Mouse (Mus musculus) limb, embryonic 14.5 days (tissue): Measurements from ENCODE around the gene Daxx. TPM values are rescaled to one million over a fixed set of nuclear protein-coding genes. Genes with fewer than 3 reads are reported as not detected.

Source experiments
- ATAC-seq: fragments of 200-750 bp; cut with Nextera tagmentation; 2 replicates; pipeline ENCODE4 v1.8.0; 2017; ENCODE audit warnings: low read depth, moderate number of reproducible peaks, moderate TSS enrichment; ENCODE audit not compliant: low FRiP score
- DNase-seq: peaks from one replicate; pipeline ENCODE4 v3.0.0-alpha.2; 2015; ENCODE audit warnings: low spot score
- H3K27ac ChIP-seq: fragments of 300-500 bp; sonication (generic); replicated peaks from 2 replicates; pipeline ENCODE4 v1.5.1; 2014; ENCODE audit warnings: low read depth, mild to moderate bottlenecking, low read length, moderate library complexity, mixed read lengths
- H3K27me3 ChIP-seq: fragments of 300-500 bp; sonication (generic); 2 replicates; pipeline ENCODE4 v1.6.1; 2014; ENCODE audit warnings: low read length, mixed read lengths; ENCODE audit not compliant: control insufficient read depth, insufficient read depth
- H3K36me3 ChIP-seq: fragments of 300-500 bp; sonication (generic); 2 replicates; pipeline ENCODE4 v1.6.1; 2014; ENCODE audit warnings: mild to moderate bottlenecking, low read length, moderate library complexity, mixed read lengths; ENCODE audit not compliant: control insufficient read depth, insufficient read depth
- H3K4me1 ChIP-seq: fragments of 300-500 bp; sonication (generic); 2 replicates; pipeline ENCODE4 v1.6.1; 2014; ENCODE audit warnings: antibody characterized with exemption, low read length, mixed read lengths; ENCODE audit not compliant: control insufficient read depth, insufficient read depth
- H3K4me2 ChIP-seq: fragments of 300-500 bp; sonication (generic); replicated peaks from 2 replicates; pipeline ENCODE4 v1.6.1; 2014; ENCODE audit warnings: low read depth, mild to moderate bottlenecking, low read length, moderate library complexity; ENCODE audit not compliant: severe bottlenecking
- H3K4me3 ChIP-seq: fragments of 300-500 bp; sonication (generic); replicated peaks from 2 replicates; pipeline ENCODE4 v1.5.1; 2014; ENCODE audit warnings: low read length
- H3K9ac ChIP-seq: fragments of 300-500 bp; sonication (generic); 2 replicates; pipeline ENCODE4 v1.6.1; 2014; ENCODE audit warnings: mild to moderate bottlenecking, low read depth, low read length, moderate library complexity; ENCODE audit not compliant: severe bottlenecking
- H3K9me3 ChIP-seq: fragments of 300-500 bp; sonication (generic); 2 replicates; pipeline ENCODE4 v1.6.1; 2016; ENCODE audit warnings: low read length; ENCODE audit not compliant: control insufficient read depth
- POLR2A ChIP-seq: fragments of 200-500 bp; IDR thresholded peaks from 2 replicates; pipeline ENCODE4 v1.8.0; 2012; ENCODE audit warnings: inconsistent platforms, mild to moderate bottlenecking, moderate library complexity, borderline replicate concordance; ENCODE audit not compliant: insufficient read depth, insufficient read length; ENCODE audit errors: extremely low read depth
- WGBS: fragments of 180-500 bp; shearing (Covaris S2); extraction: QIAGEN DNeasy Blood & Tissue Kit; methylation state at CpG from one replicate; pipeline ENCODE4 v1.1.7; 2014; 5-methylcytosine and 5-hydroxymethylcytosine counted together
- polyA plus RNA-seq, 2 experiments: library from polyadenylated mRNA; depleted of rRNA in 1 of 2; stranded (reverse) in 1 of 2; unstranded in 1 of 2; fragments of >200 nt; fragmentation: Nextera tagmentation in 1 of 2; extraction: Ambion mirVana in 1 of 2; gene quantifications; 2 replicates each; pipeline versions ENCODE4 v1.2.1 to v1.2.3; 2012 to 2014

The Daxx gene
- polyA plus RNA-seq, 2 experiments = 40.5 to 46.1 TPM

DNA sequence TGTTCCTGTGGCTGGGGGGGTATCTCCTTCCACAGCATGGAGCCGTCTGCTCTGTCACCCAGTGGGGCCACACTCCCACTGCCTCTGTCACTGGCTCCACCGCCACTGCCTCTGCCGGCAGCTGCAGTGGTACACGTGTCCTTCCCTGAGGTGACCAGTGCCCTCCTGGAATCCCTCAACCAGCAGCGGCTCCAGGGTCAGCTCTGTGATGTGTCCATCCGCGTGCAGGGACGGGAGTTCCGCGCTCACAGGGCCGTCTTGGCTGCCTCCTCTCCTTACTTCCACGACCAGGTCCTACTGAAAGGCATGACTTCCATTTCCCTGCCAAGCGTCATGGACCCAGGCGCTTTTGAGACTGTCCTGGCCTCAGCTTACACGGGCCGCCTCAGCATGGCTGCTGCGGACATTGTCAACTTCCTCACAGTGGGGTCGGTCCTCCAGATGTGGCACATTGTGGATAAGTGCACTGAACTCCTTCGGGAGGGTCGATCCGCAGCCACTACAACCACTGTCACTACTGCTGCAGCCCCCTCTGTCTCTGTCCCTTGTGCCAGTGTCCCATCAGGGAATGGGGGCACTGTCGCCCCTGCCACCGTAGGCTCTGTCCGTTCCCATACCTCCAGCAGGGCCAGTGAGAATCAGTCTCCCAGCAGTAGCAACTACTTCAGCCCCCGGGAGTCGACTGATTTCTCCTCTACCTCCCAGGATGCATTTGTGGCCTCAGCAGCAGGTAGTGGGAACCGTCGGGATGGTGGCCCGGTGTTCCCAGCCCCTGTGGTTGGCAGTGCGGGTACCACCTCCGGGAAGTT is 7.8 kb downstream of the Daxx start:
- H3K4me3 ChIP-seq = peak overlapping the region; percentile 48
- H3K27ac ChIP-seq = no peak overlapping the region
- no peaks in the 10 kb centered on the region for H3K9me3 ChIP-seq
- H3K9ac ChIP-seq = no peak overlapping the region
- DNase-seq = no peak
- H3K36me3 ChIP-seq = peaks cover 36% of the 10 kb centered on the region
- WGBS = 74% methylated on average over 31 of the region's 31 CpGs
- no peak for TF ChIP-seq POLR2A
- H3K4me1 ChIP-seq = peaks cover 18% of the 10 kb centered on the region
- no peak for ATAC-seq
- H3K4me2 ChIP-seq = peak overlapping the region; percentile 44
- H3K27me3 ChIP-seq = no peaks in the 10 kb centered on the region

DNA sequence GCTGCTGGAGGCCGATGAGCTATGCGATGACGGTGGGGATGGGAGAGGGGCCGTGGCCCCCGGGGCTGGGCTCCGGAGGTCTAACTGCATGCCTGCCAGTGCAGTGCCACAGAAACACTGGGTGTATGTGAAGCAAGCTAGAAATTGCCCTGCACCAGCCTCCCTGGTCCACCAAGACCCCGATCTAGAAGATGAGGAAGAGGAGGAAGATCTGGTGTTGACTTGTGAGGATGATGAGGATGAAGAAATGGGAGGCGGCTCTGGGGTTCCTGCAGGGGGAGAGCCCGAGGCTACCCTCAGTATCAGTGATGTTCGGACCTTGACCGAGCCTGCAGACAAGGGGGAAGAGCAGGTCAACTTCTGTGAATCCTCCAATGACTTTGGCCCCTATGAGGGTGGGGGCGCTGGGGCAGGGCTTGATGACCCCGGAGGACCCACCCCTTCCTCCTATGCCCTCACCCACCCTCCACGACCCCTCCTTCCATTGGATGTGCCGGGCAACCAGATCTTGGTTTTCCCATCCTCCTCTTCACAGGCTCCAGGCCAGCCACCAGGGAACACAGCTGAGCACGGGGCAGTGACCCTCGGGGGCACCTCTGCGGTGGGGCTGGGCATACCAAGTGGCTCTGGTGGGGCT is 8.6 kb downstream of the Daxx start:
- Histone ChIP-seq H3K9me3 (no peaks in the 10 kb centered on the region), H3K27ac (no peak overlapping the region), H3K4me2 (no peak overlapping the region), H3K9ac (no peak overlapping the region), H3K4me1 (peaks cover 18% of the 10 kb centered on the region), H3K4me3 (0 out of 2 replicates have a peak overlapping the region, but pooled peaks have one; percentile 4), H3K27me3 (no peaks in the 10 kb centered on the region), H3K36me3 (peaks cover 31% of the 10 kb centered on the region)
- TF ChIP-seq POLR2A = no peak
- 82% methylated on average over 18 of the region's 18 CpGs for WGBS
- DNase-seq (no peak), ATAC-seq (no peak)

DNA sequence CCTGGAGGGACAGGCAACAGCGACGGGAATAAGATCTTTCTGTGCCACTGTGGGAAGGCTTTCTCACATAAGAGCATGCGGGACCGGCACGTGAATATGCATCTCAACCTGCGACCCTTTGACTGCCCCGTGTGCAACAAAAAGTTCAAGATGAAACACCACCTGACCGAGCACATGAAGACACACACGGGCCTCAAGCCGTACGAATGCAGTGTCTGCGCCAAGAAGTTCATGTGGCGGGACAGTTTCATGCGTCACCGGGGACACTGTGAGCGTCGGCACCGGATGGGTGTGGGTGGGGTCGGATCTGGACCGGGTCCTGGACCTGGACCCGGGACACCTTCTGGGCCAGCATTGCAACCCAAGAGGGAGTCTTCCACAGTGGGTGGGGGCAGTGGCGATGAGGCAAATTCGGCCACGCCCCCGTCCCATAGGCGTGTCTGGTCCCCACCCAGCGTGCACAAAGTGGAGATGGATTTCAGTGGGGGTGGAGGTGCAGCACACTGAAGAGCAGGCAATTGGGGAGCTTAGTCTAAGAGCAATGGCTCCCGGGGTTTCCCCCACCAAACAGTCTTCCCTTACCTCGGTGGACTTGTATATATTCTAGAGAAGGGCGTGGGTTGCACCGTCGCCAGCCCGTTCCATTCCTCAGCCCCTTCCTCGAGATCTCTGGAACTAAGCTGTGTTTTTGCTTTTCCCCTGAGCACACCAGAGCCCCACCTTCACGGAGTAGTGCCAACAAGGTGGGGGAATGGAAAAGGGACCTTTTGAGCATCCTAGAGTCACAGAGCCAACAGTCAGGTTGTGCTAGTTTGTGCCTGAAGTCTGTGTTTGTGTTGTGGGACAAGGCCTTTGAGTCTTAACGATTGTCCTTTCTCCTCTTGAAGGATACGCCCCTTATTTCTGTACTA is 9.3 kb downstream of the Daxx start:
- DNase-seq = no peak
- Histone ChIP-seq H3K4me3 (peak overlapping the region; percentile 67), H3K36me3 (peaks cover 25% of the 10 kb centered on the region), H3K9me3 (no peaks in the 10 kb centered on the region), H3K4me2 (peak overlapping the region; percentile 99), H3K27me3 (no peaks in the 10 kb centered on the region), H3K27ac (no peak overlapping the region), H3K4me1 (peaks cover 18% of the 10 kb centered on the region), H3K9ac (peak overlapping the region; percentile 66; the same call in 1 of the 2 replicates)
- no peak for TF ChIP-seq POLR2A
- no peak for ATAC-seq
- WGBS = 60% methylated on average over 37 of the region's 37 CpGs

DNA sequence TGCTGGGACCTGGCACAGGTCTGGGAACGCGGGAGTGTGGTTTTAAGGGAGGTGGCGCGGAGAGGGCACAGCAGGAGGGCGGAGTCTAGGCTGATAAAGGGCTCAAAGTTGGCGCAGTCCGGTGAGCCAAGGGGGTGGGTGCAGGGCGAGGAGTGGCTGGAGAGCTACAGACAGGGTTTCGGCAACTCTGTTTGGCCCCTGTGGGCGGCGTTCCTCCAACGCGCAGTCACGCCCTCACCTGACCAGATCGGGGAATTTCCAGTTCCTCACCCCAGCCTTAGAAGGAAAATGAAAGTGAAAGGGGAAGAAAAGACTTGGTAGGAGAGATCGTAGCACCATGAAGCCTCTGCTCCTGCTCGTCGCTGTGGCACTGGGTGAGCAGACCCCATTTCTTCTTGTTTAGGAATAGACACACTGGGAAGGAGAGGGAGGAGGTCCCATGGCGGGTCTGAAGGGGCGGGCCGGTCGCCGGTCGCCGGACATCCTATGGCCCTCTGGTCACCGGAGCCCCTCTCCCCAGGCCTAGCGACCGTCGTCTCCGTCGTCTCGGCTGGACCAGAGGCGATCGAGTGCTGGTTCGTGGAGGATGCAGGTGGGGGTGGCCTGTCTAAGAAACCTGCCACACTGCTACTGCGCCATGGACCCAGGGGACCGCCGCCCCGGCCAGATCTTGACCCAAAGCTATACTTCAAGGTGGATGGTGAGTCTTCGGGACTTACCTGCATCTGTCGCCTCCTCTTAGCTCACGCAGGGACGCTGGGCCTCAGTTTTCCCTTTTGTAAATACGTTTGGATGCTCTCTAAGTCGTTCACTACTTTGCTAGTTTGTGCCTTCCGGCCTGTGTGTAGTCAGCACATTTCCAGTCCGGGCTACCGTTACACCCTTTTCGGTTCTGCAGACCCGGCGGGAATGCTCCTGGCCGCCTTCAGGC is 10.4 kb downstream of the Daxx start:
- WGBS = under 1% methylated on average over 52 of the region's 52 CpGs
- peaks cover 18% of the 10 kb centered on the region for H3K4me1 ChIP-seq
- peak overlapping the region; percentile 66 for H3K9ac ChIP-seq
- H3K9me3 ChIP-seq = no peaks in the 10 kb centered on the region
- no peak for TF ChIP-seq POLR2A
- peaks cover 14% of the 10 kb centered on the region; the same call in 1 of the 2 replicates for H3K36me3 ChIP-seq
- DNase-seq (no peak), ATAC-seq (no peak)
- H3K4me2 ChIP-seq = peak overlapping the region; percentile 99
- peak overlapping the region; percentile 33 for H3K27ac ChIP-seq
- H3K4me3 ChIP-seq = peak overlapping the region; percentile 67
- no peaks in the 10 kb centered on the region for H3K27me3 ChIP-seq
